Mouse (Mus musculus): ENCODE data around the gene Idua. TPM values are rescaled to one million over a fixed set of nuclear protein-coding genes. Genes with fewer than 3 reads are reported as not detected.

The Idua gene
- total and polyA plus RNA-seq, 3 experiments = 6.2 to 43.2 (median 9.1) TPM

DNA sequence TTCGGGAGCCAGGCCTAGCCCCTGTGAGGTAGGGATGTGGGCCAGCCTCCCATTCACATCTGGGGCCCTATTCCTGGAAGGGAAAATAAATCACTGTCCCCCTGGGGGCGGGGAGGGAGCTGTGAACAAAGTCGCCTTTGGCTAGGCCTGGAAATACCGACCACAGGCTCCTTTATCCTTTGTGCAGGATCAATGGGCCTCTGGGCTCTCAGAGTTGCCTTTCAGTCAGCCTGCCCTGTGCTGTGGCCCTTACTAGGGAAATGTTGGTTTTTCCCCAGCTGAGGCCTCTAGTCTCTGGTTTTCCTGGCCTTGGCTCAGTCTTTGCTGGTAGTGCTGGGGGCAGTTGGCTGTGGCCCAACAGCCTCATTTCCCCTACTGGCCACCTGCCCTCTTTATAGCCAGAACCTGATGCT, 37.2 kb downstream of the Idua start:
- H3K4me3 ChIP-seq (ENCODE audit: low read depth, low read length) = no peak overlapping the region
- peaks cover 34% of the 10 kb centered on the region for H3K4me1 ChIP-seq (ENCODE audit: insufficient read depth, low read depth, low read length)
- H3K9me3 ChIP-seq (replicated peaks) = no peaks in the 10 kb centered on the region
- DNase-seq (ENCODE audit: low spot score) (no peak), ATAC-seq (ENCODE audit: extremely low read depth, insufficient number of reproducible peaks, low FRiP score, poor library complexity, severe bottlenecking) (no peak)
- H3K36me3 ChIP-seq (replicated peaks) = peaks cover 42% of the 10 kb centered on the region
- H3K27me3 ChIP-seq (ENCODE audit: insufficient read depth, low read length) = no peaks in the 10 kb centered on the region
- TF ChIP-seq POLR2AphosphoS5 (IDR thresholded peaks at IDR 0.05; ENCODE audit: insufficient replicate concordance, low read depth, low read length) (no peak), TAL1 (conservative IDR thresholded peaks at IDR 0.05; ENCODE audit: low read depth, low read length) (no peak), GATA1 (IDR thresholded peaks at IDR 0.05; ENCODE audit: borderline replicate concordance, low read length) (no peak), GATA2 (IDR thresholded peaks at IDR 0.05; ENCODE audit: borderline replicate concordance, low read depth, low read length) (no peak), CTCF (IDR thresholded peaks at IDR 0.05; ENCODE audit: low read depth, low read length) (no peak)

DNA sequence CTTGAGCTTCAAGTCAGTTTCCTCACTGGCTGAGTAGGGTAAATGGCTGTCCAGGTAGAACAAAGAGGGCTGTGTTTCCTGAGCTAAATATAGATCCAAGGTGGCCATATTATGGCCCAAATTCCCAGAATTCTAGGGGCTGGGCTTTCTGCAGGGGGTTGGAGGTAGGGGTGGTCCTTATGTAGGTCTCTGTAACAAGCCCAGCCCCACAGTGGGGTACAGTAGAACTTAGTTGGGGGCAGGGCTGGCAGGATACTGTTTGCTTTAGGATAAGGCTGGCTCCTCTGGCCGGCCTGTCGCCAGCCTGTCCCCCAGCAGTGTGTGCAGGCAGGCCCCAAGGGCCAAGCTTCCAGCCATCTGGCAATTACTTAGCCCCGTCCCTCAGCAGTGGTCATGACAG, 40.2 kb downstream of the Idua start:
- H3K4me3 ChIP-seq (ENCODE audit: low read depth, low read length) = no peak overlapping the region
- no peak for TF ChIP-seq GATA2 (IDR thresholded peaks at IDR 0.05; ENCODE audit: borderline replicate concordance, low read depth, low read length)
- no peak for TF ChIP-seq TAL1 (conservative IDR thresholded peaks at IDR 0.05; ENCODE audit: low read depth, low read length)
- no peak for TF ChIP-seq GATA1 (IDR thresholded peaks at IDR 0.05; ENCODE audit: borderline replicate concordance, low read length)
- no peak for TF ChIP-seq POLR2AphosphoS5 (IDR thresholded peaks at IDR 0.05; ENCODE audit: insufficient replicate concordance, low read depth, low read length)
- no peak for ATAC-seq (ENCODE audit: extremely low read depth, insufficient number of reproducible peaks, low FRiP score, poor library complexity, severe bottlenecking)
- peaks cover 16% of the 10 kb centered on the region for H3K4me1 ChIP-seq (ENCODE audit: insufficient read depth, low read depth, low read length)
- no peaks in the 10 kb centered on the region for H3K27me3 ChIP-seq (ENCODE audit: insufficient read depth, low read length)
- H3K36me3 ChIP-seq (replicated peaks) = peaks cover 68% of the 10 kb centered on the region
- H3K9me3 ChIP-seq (replicated peaks) = no peaks in the 10 kb centered on the region
- DNase-seq (ENCODE audit: low spot score) = no peak

DNA sequence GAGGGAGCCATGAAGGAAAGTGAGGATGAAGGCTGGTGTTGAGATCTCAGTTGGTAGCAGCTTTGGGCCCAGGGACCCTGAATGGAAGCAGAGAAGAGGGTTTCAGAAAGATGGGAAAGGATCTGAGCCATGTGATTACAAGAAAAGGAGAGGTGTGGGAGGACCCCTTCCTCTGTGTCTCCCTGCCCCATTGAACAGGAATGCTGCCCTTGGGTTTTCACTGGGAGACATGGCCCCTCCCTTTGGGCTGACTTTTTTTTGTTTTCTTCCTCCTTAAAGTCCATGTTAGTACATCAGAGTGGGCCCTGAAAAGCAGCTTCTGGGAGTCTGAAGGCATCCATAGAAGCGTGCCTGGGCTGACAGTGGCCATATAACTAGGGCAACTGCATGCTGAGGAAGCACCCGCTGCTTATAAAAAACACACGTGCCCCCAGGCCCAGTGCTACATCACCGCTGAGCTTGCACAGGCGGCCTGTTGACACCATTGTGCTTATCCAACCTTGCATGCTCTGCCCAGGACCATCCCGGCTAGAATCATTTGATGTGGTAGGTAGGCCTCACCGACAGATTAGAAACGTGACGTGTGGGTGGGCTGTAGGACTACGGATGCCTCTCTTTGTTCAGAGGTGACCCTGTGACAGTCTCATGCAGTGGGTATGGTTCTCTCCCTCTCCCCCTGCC, 41.4 kb downstream of the Idua start:
- Histone ChIP-seq H3K27me3 (ENCODE audit: insufficient read depth, low read length) (no peaks in the 10 kb centered on the region), H3K4me3 (ENCODE audit: low read depth, low read length) (no peak overlapping the region), H3K4me1 (ENCODE audit: insufficient read depth, low read depth, low read length) (peaks cover 10% of the 10 kb centered on the region; the same call in 1 of the 2 replicates), H3K36me3 (replicated peaks) (peaks cover 70% of the 10 kb centered on the region), H3K9me3 (replicated peaks) (no peaks in the 10 kb centered on the region)
- ATAC-seq (ENCODE audit: extremely low read depth, insufficient number of reproducible peaks, low FRiP score, poor library complexity, severe bottlenecking) (no peak), DNase-seq (ENCODE audit: low spot score) (no peak)
- TF ChIP-seq CTCF (IDR thresholded peaks at IDR 0.05; ENCODE audit: low read depth, low read length) (no peak), POLR2AphosphoS5 (IDR thresholded peaks at IDR 0.05; ENCODE audit: insufficient replicate concordance, low read depth, low read length) (no peak), GATA1 (IDR thresholded peaks at IDR 0.05; ENCODE audit: borderline replicate concordance, low read length) (no peak)

DNA sequence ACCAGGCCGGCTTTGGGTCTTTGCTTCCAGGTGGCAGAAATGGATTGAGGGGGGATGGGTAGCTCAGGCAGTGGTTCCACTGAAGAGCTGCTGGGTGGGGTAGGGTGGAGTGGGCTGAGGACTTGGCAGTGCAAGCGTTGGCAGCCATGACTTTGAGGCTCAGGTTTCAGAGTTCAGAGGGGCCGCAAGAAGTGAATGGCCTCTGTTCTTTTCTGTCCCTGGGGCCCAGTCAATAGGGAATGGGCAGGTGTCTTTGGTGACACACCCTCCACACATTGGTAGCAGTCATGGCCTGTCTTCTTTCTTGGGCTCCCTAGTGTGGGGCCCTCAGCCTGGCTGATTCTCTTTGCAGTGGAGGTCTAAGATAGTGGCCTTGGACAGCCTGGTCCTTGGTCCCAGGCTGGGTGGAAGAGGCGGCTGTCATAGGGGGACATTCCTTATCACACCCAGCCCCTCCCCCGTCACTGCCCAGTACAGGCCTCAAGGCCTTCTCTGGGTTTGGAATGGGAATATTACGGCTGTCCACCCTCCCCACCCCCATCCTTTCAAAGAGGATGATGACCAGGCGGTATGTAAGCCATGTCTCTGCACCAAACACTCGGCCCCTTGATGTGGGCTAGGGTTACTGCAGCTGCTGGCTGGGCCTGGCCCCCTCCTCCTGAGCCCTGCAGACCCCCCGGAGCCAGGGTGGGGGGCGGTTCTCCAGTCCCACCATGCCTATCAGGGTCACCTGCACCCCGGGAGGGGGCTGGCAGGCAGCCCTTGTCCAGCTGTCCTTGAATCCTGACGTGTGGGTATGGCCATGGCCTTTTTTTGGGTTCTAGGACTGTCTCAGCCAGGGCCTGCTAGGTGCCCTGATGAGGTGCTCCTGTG, 43.9 kb downstream of the Idua start:
- peaks cover 15% of the 10 kb centered on the region; the same call in 1 of the 2 replicates for H3K4me1 ChIP-seq (ENCODE audit: insufficient read depth, low read depth, low read length)
- no peak for DNase-seq (ENCODE audit: low spot score)
- ATAC-seq (ENCODE audit: extremely low read depth, insufficient number of reproducible peaks, low FRiP score, poor library complexity, severe bottlenecking) = no peak
- no peak overlapping the region for H3K4me3 ChIP-seq (ENCODE audit: low read depth, low read length)
- no peaks in the 10 kb centered on the region for H3K9me3 ChIP-seq (replicated peaks)
- no peaks in the 10 kb centered on the region for H3K27me3 ChIP-seq (ENCODE audit: insufficient read depth, low read length)
- H3K36me3 ChIP-seq (replicated peaks) = peaks cover 73% of the 10 kb centered on the region
- TF ChIP-seq TAL1 (conservative IDR thresholded peaks at IDR 0.05; ENCODE audit: low read depth, low read length) = no peak
- no peak for TF ChIP-seq POLR2AphosphoS5 (IDR thresholded peaks at IDR 0.05; ENCODE audit: insufficient replicate concordance, low read depth, low read length)
- TF ChIP-seq CTCF (IDR thresholded peaks at IDR 0.05; ENCODE audit: low read depth, low read length) = no peak

DNA sequence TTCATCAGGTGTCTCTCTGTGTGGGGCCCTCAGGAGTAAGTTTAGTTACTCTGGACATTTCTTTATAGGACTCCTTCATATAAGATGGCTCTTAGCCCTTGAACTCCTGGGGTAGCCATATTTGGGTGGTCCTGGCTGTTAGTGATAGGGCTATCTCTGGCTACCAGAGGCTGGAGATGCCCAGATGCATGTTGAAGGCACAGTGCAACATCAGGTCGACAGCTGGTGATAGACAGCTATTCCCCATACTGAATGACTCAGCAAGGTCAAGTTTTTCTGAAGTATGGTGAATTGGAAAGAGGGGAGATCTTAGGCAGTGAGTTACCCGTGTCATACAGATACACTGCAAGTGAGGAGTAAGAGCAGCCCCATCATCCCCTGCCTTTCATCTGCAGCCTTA, 47.6 kb downstream of the Idua start:
- Histone ChIP-seq H3K4me1 (ENCODE audit: insufficient read depth, low read depth, low read length) (peaks cover 10% of the 10 kb centered on the region; the same call in 1 of the 2 replicates), H3K36me3 (replicated peaks) (peaks cover 53% of the 10 kb centered on the region), H3K27me3 (ENCODE audit: insufficient read depth, low read length) (peaks cover 11% of the 10 kb centered on the region), H3K4me3 (ENCODE audit: low read depth, low read length) (no peak overlapping the region), H3K9me3 (replicated peaks) (no peaks in the 10 kb centered on the region)
- ATAC-seq (ENCODE audit: extremely low read depth, insufficient number of reproducible peaks, low FRiP score, poor library complexity, severe bottlenecking) (peak; percentile 32; the same call in 1 of the 2 replicates), DNase-seq (ENCODE audit: low spot score) (no peak)
- TF ChIP-seq GATA1 (IDR thresholded peaks at IDR 0.05; ENCODE audit: borderline replicate concordance, low read length) = no peak
- no peak for TF ChIP-seq POLR2AphosphoS5 (IDR thresholded peaks at IDR 0.05; ENCODE audit: insufficient replicate concordance, low read depth, low read length)
- no peak for TF ChIP-seq CTCF (IDR thresholded peaks at IDR 0.05; ENCODE audit: low read depth, low read length)
- no peak for TF ChIP-seq TAL1 (conservative IDR thresholded peaks at IDR 0.05; ENCODE audit: low read depth, low read length)
- no peak for TF ChIP-seq GATA2 (IDR thresholded peaks at IDR 0.05; ENCODE audit: borderline replicate concordance, low read depth, low read length)

DNA sequence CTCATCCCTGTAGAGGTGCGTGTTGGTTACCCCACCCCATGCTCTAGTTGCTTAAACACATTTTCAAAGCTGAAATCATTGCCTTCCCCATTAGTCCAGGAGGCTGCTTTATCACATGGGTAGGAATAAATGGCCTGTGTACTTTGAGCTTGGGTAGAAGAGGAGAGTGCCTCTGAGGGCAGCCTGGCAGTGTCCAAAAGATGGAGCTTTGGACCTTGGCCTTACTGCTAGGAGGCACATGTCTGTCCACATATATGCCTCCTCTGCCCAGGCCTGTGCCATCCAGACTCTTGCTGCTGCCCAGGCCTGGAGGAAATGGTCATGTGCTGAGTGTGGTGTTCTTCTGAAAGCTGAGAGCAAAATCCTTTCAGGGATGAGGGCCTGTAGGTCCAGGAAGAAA, 48.3 kb downstream of the Idua start:
- H3K4me3 ChIP-seq (ENCODE audit: low read depth, low read length) = no peak overlapping the region
- TF ChIP-seq TAL1 (conservative IDR thresholded peaks at IDR 0.05; ENCODE audit: low read depth, low read length) (no peak), CTCF (IDR thresholded peaks at IDR 0.05; ENCODE audit: low read depth, low read length) (no peak), POLR2AphosphoS5 (IDR thresholded peaks at IDR 0.05; ENCODE audit: insufficient replicate concordance, low read depth, low read length) (no peak), GATA2 (IDR thresholded peaks at IDR 0.05; ENCODE audit: borderline replicate concordance, low read depth, low read length) (no peak), GATA1 (IDR thresholded peaks at IDR 0.05; ENCODE audit: borderline replicate concordance, low read length) (no peak)
- no peaks in the 10 kb centered on the region for H3K9me3 ChIP-seq (replicated peaks)
- ATAC-seq (ENCODE audit: extremely low read depth, insufficient number of reproducible peaks, low FRiP score, poor library complexity, severe bottlenecking) (no peak), DNase-seq (ENCODE audit: low spot score) (no peak)
- H3K36me3 ChIP-seq (replicated peaks) = peaks cover 48% of the 10 kb centered on the region
- peaks cover 11% of the 10 kb centered on the region for H3K27me3 ChIP-seq (ENCODE audit: insufficient read depth, low read length)
- H3K4me1 ChIP-seq (ENCODE audit: insufficient read depth, low read depth, low read length) = peaks cover 8% of the 10 kb centered on the region; the same call in 1 of the 2 replicates

Measured in G1E (cell line).